Mouse (Mus musculus) cerebellum, postnatal 25 days (tissue): ENCODE results near the gene Olfr320.
"Not testable (repeated sequence)": the region's sequence is repeated elsewhere in the genome, so short reads cannot be mapped to it uniquely, and the experiment has no call there.

Experiments
- DNase-seq, 2 experiments: peaks; one replicate each; pipeline ENCODE4 v3.0.0; 2021; ENCODE audit warnings: mixed read lengths in 2 of 2

Gene Olfr320

GRCm38 (mm10) chr11:58680799-58681198 is at the start of gene Olfr320:
TSS of gene Olfr320 (plus strand) at chr11:58681099.
- DNase-seq = no peak

GRCm38 (mm10) chr11:58634878-58635277 is 46.0 kb upstream of the Olfr320 start:
- no peak for DNase-seq

GRCm38 (mm10) chr11:58636376-58636977 is 44.4 kb upstream of the Olfr320 start:
- peak; percentile 25 to 44 for DNase-seq

GRCm38 (mm10) chr11:58638176-58638701 is 42.7 kb upstream of the Olfr320 start:
- no peak for DNase-seq

- DNase-seq = peak; percentile 22 to 43
These were observed 40.5 kb upstream of the Olfr320 start, which contains the start of gene Trim58 for GRCm38 (mm10) chr11:58640272-58640867. TSS of gene Trim58 (plus strand) at chr11:58640465.

- DNase-seq = no peak
These were observed 39.8 kb upstream of the Olfr320 start for GRCm38 (mm10) chr11:58641057-58641456.

GRCm38 (mm10) chr11:58641638-58642358 is 39.1 kb upstream of the Olfr320 start:
- DNase-seq = no peak

- peak in 1 of 2 experiments; percentile 28 for DNase-seq
These were observed 37.5 kb upstream of the Olfr320 start for GRCm38 (mm10) chr11:58643350-58643749.

GRCm38 (mm10) chr11:58655151-58655550 is 25.7 kb upstream of the Olfr320 start:
- no peak for DNase-seq

GRCm38 (mm10) chr11:58658596-58658995 is 22.3 kb upstream of the Olfr320 start, which contains the start of gene Olfr322:
TSS of gene Olfr322 (plus strand) at chr11:58658782.
- no peak for DNase-seq

GRCm38 (mm10) chr11:58669252-58669651 is 11.6 kb upstream of the Olfr320 start:
- DNase-seq = no peak

GRCm38 (mm10) chr11:58671825-58672224 is 9.1 kb upstream of the Olfr320 start:
- no peak for DNase-seq

- no peak for DNase-seq
These were observed 18.0 kb downstream of the Olfr320 start, which contains the start of gene Olfr319 for GRCm38 (mm10) chr11:58698862-58699261. TSS of gene Olfr319 (plus strand) at chr11:58699162.

GRCm38 (mm10) chr11:58709086-58709485 is 28.2 kb downstream of the Olfr320 start:
- no peak for DNase-seq

- DNase-seq = not testable (repeated sequence)
These were observed 36.8 kb downstream of the Olfr320 start for GRCm38 (mm10) chr11:58717723-58718122.

GRCm38 (mm10) chr11:58719701-58720100 is 38.8 kb downstream of the Olfr320 start:
- DNase-seq = no peak

- DNase-seq = no peak
These were observed 43.0 kb downstream of the Olfr320 start, which contains the start of gene Olfr318 for GRCm38 (mm10) chr11:58723914-58724313. TSS of gene Olfr318 (minus strand) at chr11:58724014.

GRCm38 (mm10) chr11:58727896-58728650 is 47.2 kb downstream of the Olfr320 start:
- not testable (repeated sequence) for DNase-seq

- DNase-seq = no peak
These were observed 52.5 kb downstream of the Olfr320 start for GRCm38 (mm10) chr11:58733372-58733771.
